35 mouse cellular contexts compared by ENCODE assay signal in the genomic region with DNA sequence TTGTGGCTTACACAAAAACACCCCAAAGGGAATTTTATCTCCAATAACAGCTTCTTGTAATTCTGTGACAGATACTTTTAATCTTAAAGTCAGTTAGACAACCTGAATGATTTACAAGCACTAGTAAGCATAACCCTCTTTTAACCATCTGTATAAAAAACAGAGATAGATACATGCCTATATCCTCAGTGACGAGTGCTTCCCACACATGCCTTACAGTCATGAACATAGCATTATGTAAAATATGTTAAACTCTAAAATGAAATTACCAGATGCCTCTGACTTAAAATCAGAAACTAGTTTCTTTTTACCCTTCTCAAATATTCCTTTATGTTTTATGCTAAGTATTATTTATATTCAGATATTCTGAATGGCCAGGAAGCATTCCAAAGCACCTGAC.
"Had no signal": no experiment of that assay in that cellular context is flagged by ENCODE, and none has a peak within 500 bp of the region (broad histone marks: within the 10 kb centered on the region; RNA-seq: fewer than 3 reads in every experiment).

No protein-coding gene starts in this region.

- H3K9me3 ChIP-seq: heart, embryonic 10.5 days; heart, embryonic 12.5 days; heart, embryonic 13.5 days; heart, embryonic 15.5 days; hindbrain, embryonic 10.5 days; hindbrain, embryonic 12.5 days; hindbrain, embryonic 13.5 days; hindbrain, embryonic 15.5 days; intestine, embryonic 15.5 days; kidney, embryonic 15.5 days had no signal

- H3K27me3 ChIP-seq: heart, embryonic 12.5 days; heart, embryonic 13.5 days; heart, embryonic 15.5 days; hindbrain, embryonic 12.5 days; hindbrain, embryonic 13.5 days; hindbrain, embryonic 15.5 days; intestine, embryonic 15.5 days; kidney, embryonic 15.5 days had no signal

- DNase-seq: heart, postnatal 10 days; heart, postnatal 14 days; heart, postnatal 36 days; heart, postnatal 4 days; kidney, adult 11 months; kidney, adult 18-20 months; kidney, adult 2 months; kidney, adult 8-10 months; kidney, adult 9 months; kidney, postnatal 10 days; kidney, postnatal 14 days; kidney, postnatal 25 days; kidney, postnatal 36 days; kidney, postnatal 4 days; layer of hippocampus, adult 9-11 months; layer of hippocampus, postnatal 36 days had no signal

- H3K4me1 ChIP-seq: heart, embryonic 10.5 days; heart, embryonic 12.5 days; heart, embryonic 13.5 days; heart, embryonic 15.5 days; hindbrain, embryonic 10.5 days; hindbrain, embryonic 12.5 days; hindbrain, embryonic 13.5 days; hindbrain, embryonic 15.5 days; intestine, embryonic 15.5 days; kidney, embryonic 15.5 days had no signal

- ATAC-seq: hindbrain, embryonic 16.5 days; hindbrain, postnatal 0 days; inflammation-experienced regulatory T-cells, adult 6 months; intestine, embryonic 15.5 days; intestine, embryonic 16.5 days; intestine, postnatal 0 days had no signal

- H3K9ac ChIP-seq: heart, embryonic 12.5 days; heart, embryonic 13.5 days; heart, embryonic 15.5 days; hindbrain, embryonic 12.5 days; hindbrain, embryonic 13.5 days; hindbrain, embryonic 14.5 days; hindbrain, embryonic 15.5 days; intestine, embryonic 15.5 days; kidney, embryonic 15.5 days had no signal

- H3K4me2 ChIP-seq: heart, embryonic 11.5 days; heart, embryonic 12.5 days; heart, embryonic 13.5 days; heart, embryonic 15.5 days; hindbrain, embryonic 12.5 days; hindbrain, embryonic 13.5 days; hindbrain, embryonic 14.5 days; hindbrain, embryonic 15.5 days; intestine, embryonic 15.5 days; kidney, embryonic 15.5 days had no signal

- H3K27ac ChIP-seq: heart, embryonic 10.5 days; heart, embryonic 13.5 days; heart, embryonic 15.5 days; hindbrain, embryonic 10.5 days; hindbrain, embryonic 12.5 days; hindbrain, embryonic 13.5 days; hindbrain, embryonic 15.5 days; hindbrain, postnatal 0 days; intestine, embryonic 15.5 days; kidney, embryonic 15.5 days; kidney, postnatal 0 days; layer of hippocampus, adult 2 months had no signal

- H3K4me3 ChIP-seq: heart, embryonic 10.5 days; heart, embryonic 12.5 days; heart, embryonic 13.5 days; heart, embryonic 15.5 days; hindbrain, embryonic 10.5 days; hindbrain, embryonic 12.5 days; hindbrain, embryonic 13.5 days; hindbrain, embryonic 15.5 days; intestine, embryonic 15.5 days; kidney, embryonic 15.5 days; layer of hippocampus, adult 2 months had no signal

- H3K36me3 ChIP-seq: heart, embryonic 10.5 days; heart, embryonic 12.5 days; heart, embryonic 13.5 days; heart, embryonic 15.5 days; hindbrain, embryonic 10.5 days; hindbrain, embryonic 12.5 days; hindbrain, embryonic 13.5 days; hindbrain, embryonic 15.5 days; intestine, embryonic 15.5 days; kidney, embryonic 15.5 days had no signal
